Mouse (Mus musculus): ENCODE measurements around the gene Mindy2. TPM values are rescaled to one million over a fixed set of nuclear protein-coding genes. Genes with fewer than 3 reads are reported as not detected.

Mindy2 gene
- total RNA-seq (2021): 10 to 100 TPM; 35.0 to 39.3 TPM

DNA sequence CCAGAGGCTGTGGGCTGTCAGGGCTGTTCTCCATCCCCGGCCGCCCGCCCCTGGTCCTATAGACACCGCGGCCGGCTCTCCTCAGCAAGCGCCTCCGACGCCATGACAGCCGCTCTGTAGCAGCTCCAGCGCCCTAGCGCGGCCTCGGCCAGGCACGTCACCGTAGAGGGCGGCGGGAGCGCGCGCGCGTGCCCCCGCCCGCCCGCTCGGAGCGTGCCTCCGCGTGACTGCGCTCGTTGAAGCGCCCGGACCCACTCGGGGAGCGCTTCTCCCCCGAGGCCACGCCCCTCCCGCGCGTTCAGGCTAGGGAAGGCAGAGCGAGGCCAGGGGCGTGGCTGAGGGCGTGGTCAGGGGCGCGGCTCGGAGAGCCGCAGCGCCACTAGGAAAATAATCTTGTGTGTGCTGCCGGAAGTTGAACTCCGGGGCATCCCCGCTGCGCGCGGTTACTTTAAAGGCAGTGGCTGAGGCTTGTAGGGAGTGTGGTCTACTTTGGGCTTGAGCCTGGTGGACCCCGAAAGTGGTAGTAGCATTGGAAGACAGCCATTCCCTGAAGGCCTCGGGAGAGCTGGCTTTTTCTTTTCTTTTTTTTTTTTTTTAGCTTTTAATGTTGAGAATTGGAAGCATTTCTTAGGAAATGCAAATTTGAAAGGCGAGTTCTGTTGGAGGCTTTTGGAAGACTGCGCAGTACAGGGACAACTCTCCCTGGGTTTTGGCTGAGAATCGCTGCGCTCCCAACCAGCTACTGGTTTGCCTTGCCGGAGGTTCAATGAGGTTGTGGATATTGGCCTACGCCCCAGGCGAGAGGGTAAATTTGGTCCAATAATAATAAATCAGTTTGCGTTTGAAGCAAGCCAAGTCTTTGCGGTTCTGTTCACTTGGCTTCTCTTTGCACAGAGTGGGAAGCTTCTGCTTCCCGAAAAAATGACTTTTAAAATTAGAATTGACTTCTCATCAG is at the start of gene Mindy2:
Mindy2 (minus strand) TSS at position 162 of the 955 bp plus-strand sequence.
- peak; percentile 96 to 97 for DNase-seq (ENCODE audit: low spot score in 2 of 2)
- intact Hi-C loops (cut with DNase I): loop anchor here (1.0 to 5.0 kb wide), 2 partner anchors 22 to 420 kb away; no protein-coding TSS in a partner anchor

DNA sequence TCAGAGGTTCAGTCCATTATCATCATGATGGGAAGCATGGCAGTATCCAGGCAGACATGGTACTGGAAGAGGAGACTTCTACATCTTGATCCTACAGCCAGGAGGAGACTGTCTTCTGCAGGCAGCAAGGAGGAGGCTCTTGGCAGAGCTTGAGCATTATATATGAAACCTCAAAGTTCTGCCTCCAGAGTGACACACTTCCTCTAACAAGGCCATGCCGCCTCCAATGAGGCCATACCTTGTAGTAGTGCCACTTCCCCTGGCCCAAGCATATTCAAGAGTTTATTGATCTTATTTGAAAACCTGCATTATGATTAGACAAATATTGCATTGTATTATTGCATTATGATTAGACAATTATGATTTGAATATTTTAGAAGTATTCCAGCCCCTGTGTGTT is 49.5 kb upstream of the Mindy2 start:
- no peak for DNase-seq (ENCODE audit: low spot score in 2 of 2)
- intact Hi-C loops (cut with DNase I): no loop called here

DNA sequence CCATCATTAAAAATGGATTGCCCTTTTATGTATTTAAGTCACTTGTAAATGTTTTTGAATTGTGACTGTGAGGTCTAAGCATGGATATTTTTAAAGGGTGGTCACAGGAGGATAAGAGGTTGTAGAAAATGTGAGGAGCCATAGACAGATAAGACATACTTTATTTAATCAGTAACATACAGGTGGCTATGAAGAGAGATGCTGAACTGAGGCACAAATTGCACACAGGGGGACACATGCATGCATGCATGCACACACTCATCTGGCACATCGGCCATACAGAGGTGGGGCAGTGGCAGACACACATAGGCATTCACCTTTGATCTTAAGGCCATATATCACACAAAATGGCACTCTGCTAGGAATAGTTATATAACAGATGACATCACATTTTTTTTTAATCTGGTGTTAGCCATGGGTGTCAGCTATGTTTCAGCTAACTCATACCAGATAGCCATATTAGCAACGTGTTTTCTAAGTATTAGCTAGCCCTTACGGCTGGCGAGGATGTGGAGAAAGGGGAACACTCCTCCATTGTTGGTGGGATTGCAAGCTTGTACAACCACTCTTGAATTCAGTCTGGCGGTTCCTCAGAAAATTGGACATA is 46.7 kb upstream of the Mindy2 start:
- no peak for DNase-seq (ENCODE audit: low spot score in 2 of 2)
- intact Hi-C loops (cut with DNase I): no loop called here

DNA sequence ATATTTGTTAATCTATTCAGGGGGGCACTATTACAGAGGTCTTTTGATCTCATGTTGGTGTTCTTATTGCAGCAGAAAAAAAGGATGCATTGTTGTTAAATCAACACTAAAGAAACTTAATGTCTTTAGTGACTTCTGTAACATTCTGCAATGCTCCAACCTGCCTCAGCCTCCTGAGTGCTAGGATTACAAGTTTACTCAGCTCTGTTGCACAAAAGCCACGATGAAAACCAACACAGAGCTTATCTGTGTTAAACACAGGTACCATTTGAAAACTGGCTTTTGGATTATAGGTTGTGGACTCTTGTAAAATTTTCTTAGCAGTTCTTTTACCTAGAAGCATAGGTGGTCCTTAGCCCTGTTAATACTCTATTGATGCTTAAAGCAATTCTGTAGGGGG is 41.1 kb upstream of the Mindy2 start:
- intact Hi-C loops (cut with DNase I): no loop called here
- DNase-seq (ENCODE audit: low spot score in 2 of 2): no peak

DNA sequence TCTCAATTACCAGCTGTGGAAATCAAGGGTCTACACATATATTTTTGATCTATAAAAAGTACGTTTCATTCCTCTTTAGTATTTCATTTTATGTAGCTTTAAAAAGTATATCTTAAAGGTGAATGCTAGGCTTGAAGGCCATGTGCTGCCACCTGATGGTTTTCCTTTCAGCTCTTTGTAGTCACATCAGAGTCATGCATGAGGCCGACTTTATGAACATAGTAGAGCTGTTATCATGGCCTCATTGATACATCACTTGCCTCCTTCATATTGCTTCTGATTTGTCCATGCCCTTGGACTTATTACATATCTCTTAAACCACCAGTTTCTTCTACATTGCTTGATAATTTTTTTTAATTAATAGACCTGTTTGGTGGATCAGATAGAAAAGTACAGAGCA is 38.7 kb upstream of the Mindy2 start:
- DNase-seq (ENCODE audit: low spot score in 2 of 2): no peak
- intact Hi-C loops (cut with DNase I): no loop called here

DNA sequence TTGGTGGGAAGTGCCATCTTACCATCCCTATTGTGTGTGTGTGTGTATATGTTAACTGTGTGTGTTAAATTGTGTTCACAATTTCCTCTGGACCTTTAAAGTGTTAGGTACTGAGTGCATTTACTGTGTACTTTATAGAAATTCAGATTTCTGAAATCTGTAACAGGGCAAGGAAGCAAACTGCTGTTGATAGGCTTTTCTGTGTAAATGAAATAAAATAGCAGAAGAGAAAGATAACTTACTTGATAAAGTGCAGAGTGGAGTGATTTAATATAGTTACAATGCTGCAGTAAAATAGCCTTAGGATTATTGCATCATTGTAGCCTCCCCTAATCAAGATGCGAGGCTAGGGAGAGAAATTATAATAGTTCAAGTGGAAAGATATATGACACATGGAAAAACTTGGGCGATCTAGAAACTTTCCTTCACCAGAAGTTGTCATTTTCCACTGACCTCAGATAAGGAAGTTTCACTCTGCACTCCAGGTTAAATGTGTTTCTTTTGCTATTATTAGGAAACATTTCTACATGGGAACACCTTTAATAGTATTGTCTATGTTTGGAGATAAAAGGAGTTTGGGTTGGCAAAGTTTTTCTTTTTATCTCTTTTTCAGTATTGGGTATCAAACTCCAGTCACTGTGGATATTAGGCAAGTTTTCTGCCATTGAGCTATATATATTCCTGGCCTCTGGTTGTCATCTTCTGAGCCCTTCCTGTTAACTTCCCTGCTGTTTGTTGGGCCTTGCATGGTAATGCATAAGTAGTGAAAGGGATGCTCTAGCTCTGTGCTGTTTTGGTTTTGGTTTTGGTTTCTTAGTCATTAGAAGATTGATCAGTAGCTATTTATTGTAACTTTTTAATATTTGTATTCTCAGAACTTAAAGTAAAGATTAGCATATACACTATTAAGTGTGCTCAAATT is 35.1 kb upstream of the Mindy2 start:
- DNase-seq (ENCODE audit: low spot score in 2 of 2): no peak
- intact Hi-C loops (cut with DNase I): no loop called here

DNA sequence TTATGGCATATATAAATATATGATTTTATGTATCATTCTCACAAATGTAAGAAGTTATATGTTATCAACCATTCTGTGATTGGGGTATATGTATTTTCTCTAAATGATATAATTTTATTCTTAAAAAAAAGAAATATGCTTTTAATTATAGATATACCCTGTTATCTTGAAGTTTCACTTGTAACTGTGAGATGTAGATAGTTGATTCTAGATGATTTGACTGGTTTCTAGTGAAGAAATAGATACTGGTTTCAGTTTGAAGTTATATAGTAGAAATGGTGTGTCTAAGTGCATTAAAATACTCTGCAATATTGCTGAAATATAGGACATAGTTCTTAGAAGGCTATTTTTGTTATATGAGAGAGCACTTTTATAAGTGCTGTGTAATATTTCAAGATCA is 33.6 kb upstream of the Mindy2 start:
- DNase-seq (ENCODE audit: low spot score in 2 of 2): no peak
- intact Hi-C loops (cut with DNase I): no loop called here

DNA sequence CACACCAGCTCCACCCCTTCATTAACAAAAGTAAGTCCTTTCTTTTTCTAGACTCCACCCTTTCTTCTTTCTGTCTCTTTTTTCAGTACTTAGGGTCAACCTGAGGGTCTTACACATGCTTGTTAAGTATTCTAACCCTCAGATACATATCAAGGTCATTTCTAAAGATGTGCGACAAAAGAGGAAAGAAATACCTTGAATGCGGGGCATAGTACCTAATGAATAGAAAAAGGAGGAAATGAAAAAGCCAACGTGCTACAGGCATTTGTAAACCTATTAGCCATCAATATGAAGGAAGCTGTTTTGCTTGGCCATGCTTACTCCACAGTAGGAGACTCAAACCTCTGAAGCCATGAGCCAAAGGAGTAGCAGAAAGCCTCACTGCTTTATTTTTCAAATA is 33.0 kb upstream of the Mindy2 start:
- intact Hi-C loops (cut with DNase I): no loop called here
- DNase-seq (ENCODE audit: low spot score in 2 of 2): no peak

DNA sequence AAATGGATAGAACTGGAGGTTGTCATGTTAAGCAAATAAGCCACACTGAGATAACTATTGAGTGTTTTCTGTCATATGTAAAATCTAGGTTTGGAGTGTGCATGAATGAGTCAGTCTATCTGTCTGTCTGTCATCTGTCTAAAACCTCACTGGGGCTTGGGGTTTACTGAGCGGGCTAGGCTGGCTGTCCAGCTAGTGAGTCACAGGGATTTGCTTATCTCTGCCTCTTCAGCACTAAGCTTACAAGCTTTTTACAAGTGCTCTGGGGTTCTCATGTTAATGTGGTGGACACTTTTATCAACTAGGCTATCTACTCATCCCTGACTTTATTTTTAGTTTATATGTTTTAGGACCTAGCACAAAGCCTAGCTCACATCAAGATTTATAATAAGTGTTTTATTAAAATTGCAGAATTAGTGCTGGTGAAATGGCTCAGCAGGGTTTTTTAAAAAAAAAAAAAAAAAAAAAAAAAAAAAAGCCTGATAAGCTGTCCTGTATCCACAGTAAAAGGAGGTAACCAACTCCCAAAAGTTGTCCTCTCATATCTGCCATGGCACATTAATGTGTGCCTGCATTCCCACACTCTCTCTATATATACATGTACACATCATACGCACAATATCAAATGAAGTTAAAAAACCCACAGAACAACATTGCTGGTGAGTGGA is 31.5 kb upstream of the Mindy2 start:
- intact Hi-C loops (cut with DNase I): no loop called here
- DNase-seq (ENCODE audit: low spot score in 2 of 2): no peak

DNA sequence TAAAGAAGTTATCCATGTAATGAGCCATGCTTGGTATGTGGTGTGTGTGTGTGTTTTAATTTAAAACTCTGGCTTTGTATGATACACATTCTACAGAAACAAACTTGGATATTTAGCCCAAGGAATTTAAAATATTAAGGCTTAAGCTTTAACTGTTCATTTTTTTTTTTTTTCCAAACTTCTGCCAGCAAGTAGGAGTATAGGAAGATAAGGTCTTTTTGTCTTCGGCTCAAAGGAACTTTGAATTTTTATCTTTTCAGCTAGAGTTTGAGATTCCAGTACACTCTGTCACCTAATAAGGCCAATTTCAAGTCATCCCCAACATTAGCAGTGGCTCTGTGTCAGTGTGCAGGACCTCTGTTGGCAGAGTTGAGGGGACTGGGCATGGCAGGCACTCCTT is 25.2 kb upstream of the Mindy2 start:
- DNase-seq (ENCODE audit: low spot score in 2 of 2): no peak

DNA sequence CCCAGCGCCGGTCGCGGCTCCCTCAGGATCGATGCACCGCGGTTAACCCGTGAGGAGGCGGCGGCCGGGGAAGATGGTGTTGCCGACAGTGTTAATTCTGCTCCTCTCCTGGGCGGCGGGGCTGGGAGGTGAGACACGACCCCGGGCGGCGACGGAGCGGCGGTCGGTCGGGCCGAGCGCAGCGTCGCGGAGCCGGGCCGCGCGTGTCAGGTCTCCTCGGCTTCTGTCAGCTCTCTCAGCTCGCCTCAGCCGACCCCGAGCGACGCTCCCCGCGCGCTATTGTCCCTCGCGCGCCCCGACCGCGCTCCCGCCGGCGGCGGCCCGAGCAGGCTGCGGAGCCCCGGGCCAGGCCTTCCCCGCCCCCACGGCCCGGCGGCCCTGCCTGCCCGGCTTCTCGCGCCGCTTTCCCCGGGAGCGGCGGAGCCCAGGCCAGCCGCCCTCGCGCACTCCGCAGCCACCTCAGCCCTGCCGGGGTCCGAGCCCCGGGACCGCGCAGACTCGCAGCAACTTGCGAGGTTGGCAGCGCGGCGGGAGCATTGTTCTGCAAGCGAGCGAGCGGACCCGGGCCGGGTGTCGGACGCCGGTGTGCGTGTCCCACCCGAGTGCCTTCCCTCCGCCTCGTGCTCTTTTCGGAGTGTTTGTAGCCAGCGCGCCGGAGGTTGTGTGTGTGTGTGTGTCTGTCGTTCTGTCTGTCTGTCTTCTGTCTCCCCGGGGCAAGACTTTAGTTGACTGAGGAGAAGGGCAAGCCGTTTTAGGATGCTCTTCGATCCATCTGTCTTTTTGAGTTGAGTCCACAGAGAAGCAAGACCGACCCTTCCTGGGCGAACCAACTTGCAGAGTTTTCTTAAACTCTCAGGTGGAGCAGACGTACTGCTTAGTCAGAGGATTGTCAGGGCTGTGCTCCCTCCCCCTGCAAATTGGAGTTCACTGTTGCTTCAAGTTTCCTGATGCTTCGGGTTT is 22.4 kb upstream of the Mindy2 start:
- intact Hi-C loops (cut with DNase I): loop anchor here (1.0 to 10.0 kb wide), 4 partner anchors 22 to 398 kb away; partner anchors contain the start of gene Mindy2
- peak; percentile 26 to 45 for DNase-seq (ENCODE audit: low spot score in 2 of 2)

More for the DNA sequence above, 25.2 kb upstream of the Mindy2 start:
- intact Hi-C loops (cut with DNase I): no loop called here

DNA sequence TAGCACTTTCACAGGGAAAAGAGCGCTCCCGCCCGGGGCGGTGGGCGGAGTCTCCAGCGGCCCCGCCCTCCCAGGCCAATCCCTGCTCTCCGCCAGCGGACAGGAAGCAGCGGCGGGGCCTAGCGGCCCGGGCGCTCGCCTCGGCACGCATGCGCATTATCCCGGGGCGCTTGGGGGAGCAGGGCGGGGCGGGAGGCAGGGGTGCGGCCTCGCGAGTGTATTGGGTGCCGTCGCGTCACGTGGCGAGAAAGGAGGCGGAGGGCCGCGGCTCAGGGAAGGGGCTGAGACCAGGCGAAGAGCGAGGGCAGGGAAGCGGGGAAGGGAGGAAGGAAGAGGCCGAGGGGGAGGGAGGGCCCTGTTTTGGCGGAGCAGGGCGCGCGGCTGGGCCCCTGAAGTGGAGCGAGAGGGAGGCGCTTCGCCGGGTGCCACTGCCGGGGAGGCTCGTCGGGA is 21.7 kb upstream of the Mindy2 start, which contains the start of gene Adam10:
Adam10 (plus strand) TSS at position 316 of the 450 bp plus-strand sequence.
- peak; percentile 96 to 99 for DNase-seq (ENCODE audit: low spot score in 2 of 2)
- intact Hi-C loops (cut with DNase I): loop anchor here (1.0 to 10.0 kb wide), 4 partner anchors 21 to 399 kb away; partner anchors contain the start of gene Mindy2

DNA sequence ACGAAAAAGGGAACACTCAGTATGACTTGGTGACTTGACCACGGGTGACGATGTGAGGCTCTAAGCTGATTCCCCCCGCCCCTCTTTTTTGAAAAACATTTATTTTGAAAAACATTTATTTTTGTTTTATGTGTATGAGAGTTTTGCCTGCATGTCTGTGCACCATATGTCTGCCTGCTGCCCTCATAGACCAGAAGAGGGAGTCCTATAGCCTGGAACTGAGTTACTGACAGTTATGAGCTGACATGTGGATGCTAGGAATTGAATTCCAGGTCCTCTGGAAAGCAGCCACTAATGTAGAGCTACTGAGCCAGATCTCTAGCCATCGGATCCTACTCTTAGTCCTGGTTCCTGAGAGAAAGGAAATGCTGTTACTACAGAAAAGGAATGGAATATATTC is 19.0 kb upstream of the Mindy2 start:
- intact Hi-C loops (cut with DNase I): loop anchor here (5.0 to 10.0 kb wide), 3 partner anchors 169 to 401 kb away; no protein-coding TSS in a partner anchor
- no peak for DNase-seq (ENCODE audit: low spot score in 2 of 2)

DNA sequence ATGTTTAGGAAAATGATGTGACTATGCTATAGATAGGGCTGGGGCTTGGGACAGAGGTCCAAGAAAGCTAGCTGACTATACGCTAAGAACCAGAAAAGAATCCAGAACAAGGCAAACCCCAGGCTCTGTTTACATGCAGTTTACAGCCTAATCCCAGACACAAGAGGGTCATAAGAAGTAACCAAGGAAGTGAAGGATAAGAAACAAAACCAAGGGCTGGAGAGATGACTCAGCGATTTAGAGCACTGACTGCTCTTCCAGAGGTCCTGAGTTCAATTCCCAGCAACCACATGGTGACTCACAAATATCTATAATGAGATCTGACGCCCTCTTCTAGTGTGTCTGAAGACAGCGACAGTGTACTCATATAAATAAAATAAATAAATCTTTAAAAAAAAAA is 18.1 kb upstream of the Mindy2 start:
- DNase-seq (ENCODE audit: low spot score in 2 of 2): no peak
- intact Hi-C loops (cut with DNase I): loop anchor here (5.0 to 10.0 kb wide), 3 partner anchors 170 to 402 kb away; no protein-coding TSS in a partner anchor

DNA sequence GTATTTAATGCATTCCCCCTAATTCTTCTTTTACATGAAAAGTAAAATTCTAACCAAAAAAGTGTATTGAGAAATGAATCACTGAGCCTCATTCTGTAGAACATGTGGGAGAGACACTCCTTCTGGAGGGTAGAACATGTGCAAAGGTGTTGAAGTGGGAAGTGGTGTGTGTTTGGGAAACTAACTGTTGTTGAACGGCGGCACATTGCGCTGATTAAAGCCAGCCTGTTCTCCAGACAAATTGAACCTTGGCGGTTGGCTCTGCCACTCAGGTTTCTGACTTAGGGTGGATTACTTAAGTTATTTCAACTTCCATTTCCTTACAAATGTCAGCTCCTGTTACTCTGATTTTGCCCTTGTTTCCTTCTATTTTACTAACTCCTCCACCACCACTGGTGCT is 16.7 kb upstream of the Mindy2 start:
- intact Hi-C loops (cut with DNase I): loop anchor here (10.0 kb wide), 2 partner anchors 171 to 261 kb away; no protein-coding TSS in a partner anchor

DNA sequence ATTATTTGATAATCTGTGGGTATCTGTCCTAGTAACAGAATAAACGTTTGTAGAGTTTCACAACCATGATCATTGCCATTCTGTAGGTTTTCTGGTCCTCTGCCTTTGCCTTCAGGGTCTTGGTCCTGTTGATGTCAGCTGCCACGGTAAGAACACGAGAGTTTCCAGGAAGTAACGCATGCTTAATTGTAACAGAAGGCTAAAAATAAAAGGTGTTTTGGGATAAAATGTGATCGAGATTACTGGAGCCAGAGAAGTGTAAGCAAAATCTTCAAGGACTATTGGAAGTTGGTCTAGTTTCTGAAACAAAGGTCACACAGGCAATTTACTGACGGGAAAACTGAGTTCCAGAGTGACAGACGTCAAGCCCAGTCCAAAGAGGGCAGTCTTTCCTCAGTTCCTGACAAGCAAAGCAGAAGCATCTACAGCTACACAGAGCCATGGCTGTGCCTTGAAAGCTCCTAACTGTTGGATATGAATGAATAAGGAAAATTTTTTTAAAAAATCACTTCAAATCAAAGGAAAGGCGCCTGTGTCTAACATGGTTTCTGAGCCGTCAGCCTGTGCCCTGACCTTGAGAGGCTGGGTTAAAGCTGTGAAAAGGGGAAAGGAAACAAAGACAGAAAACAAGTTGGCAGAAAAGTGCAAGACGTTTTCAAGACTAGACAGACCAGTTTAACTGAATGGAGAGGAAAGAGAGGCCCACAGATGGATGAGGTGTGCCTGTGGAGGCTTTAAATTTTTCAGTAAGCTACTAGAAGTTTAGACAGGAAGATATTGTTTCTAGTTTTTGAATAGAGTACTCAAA is 15.0 kb upstream of the Mindy2 start:
- intact Hi-C loops (cut with DNase I): loop anchor here (10.0 kb wide), 2 partner anchors 173 to 263 kb away; no protein-coding TSS in a partner anchor
- DNase-seq (ENCODE audit: low spot score in 2 of 2): peak in 1 of 2 experiments; percentile 25

More for the DNA sequence above, 16.7 kb upstream of the Mindy2 start:
- peak in 1 of 2 experiments; percentile 43 for DNase-seq (ENCODE audit: low spot score in 2 of 2)

DNA sequence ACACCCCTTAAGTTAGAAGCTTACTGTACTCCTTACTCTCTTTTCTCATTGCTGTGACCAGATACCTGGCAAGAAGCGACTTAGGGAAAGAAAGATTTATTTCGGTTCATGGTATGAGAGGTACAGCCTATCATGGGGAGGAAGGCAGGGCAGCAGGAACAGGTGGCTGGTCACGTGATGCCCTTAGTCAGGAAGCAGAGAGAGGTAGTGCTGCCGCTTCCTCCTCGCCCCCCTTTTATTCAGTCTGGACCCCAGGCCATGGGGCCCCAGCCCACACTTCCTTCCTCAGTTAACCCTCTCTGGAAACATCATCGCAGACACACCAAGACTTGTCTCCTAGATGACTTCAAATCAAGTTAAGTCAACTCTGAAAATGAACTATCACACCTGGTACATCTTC is 14.3 kb upstream of the Mindy2 start:
- DNase-seq (ENCODE audit: low spot score in 2 of 2): no peak
- intact Hi-C loops (cut with DNase I): loop anchor here (10.0 kb wide), 2 partner anchors 174 to 264 kb away; no protein-coding TSS in a partner anchor
